Mouse (Mus musculus): ENCODE measurements at regions not wholly inside any gene's neighbourhood (a gene's known extent, or its start where the extent isn't known, plus 50 kb on each side); places are given as distances from the start of the nearest gene placed in this dataset.

DNA sequence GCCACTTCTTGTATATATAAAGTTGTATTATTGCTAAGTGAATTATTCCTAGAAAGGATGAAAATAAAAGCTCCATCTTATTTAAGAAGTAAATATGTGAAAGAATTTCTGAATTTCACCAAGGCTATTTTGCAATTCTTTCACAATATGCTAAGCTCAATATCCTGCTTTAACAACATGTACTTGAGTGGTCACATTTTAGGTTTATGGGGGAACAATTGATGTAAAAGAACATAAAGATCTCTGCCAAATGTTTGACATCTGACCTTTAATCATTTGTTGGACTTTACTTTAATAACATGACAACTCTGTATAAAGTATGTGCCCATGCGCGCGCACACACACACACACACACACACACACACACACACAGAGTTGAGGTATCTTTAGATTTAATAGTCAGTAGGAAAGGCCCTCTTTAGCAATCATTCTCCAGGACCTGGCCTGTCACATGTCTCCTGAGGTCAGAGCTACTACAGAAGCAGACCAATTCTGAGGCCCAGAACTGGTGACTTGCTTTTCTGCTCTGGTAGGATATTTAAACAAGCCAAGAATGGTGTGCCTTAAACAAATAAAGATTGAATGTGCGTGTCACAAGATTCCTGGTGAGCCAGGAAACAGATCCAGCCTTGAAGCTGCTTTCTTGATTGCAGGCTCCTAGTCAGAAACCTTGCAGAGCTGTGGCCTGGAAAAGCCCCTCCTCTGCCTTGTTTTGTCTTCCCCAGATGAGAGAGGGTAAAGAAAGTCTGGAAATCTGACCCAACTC lies 477.4 kb upstream of the Marcks start:
- Histone ChIP-seq H3K9ac (ENCODE audit: low read depth, poor library complexity, severe bottlenecking) (no peak overlapping the region), H3K4me3 (ENCODE audit: low read depth, low read length) (no peak overlapping the region), H3K27ac (ENCODE audit: insufficient read depth, low read length) (no peak overlapping the region), H3K27me3 (ENCODE audit: control insufficient read depth, insufficient read depth, low read length, poor library complexity, severe bottlenecking) (no peaks in the 10 kb centered on the region), H3K4me1 (ENCODE audit: control insufficient read depth, insufficient read depth, low read length) (no peaks in the 10 kb centered on the region), H3K9me3 (replicated peaks; ENCODE audit: control insufficient read depth, insufficient read depth, low read length, poor library complexity, severe bottlenecking) (no peaks in the 10 kb centered on the region), H3K36me3 (ENCODE audit: control insufficient read depth, insufficient read depth, low read length, poor library complexity, severe bottlenecking) (no peaks in the 10 kb centered on the region)
- no peak for TF ChIP-seq EP300 (IDR thresholded peaks at IDR 0.05; ENCODE audit: insufficient read depth, low read depth, low read length)
- no peak for TF ChIP-seq CTCF (IDR thresholded peaks at IDR 0.05; ENCODE audit: low read depth, low read length)
- no peak for TF ChIP-seq POLR2A (IDR thresholded peaks at IDR 0.05; ENCODE audit: insufficient read depth, low read length)

DNA sequence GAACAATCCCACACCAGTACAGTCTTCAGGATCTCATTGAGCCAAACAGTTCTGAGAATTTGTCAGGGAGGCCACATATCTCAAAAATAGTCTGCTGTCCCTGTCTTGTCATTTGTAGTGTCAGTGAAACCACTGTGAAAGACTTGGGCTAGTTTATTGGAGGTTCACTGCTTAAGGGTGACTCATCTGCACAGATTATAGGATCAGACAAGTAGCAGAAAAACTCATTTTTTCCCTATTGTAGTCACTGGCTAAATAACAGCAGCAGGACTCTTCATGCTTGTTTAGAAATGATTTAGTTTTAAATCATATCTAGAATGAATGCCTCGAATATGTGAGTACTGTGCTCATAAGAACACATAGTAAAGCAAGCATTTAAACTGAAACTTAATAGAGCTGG lies 475.2 kb upstream of the Marcks start:
- Histone ChIP-seq H3K27ac (ENCODE audit: insufficient read depth, low read length) (no peak overlapping the region), H3K9ac (ENCODE audit: low read depth, poor library complexity, severe bottlenecking) (no peak overlapping the region), H3K36me3 (ENCODE audit: control insufficient read depth, insufficient read depth, low read length, poor library complexity, severe bottlenecking) (no peaks in the 10 kb centered on the region), H3K9me3 (replicated peaks; ENCODE audit: control insufficient read depth, insufficient read depth, low read length, poor library complexity, severe bottlenecking) (no peaks in the 10 kb centered on the region), H3K4me3 (ENCODE audit: low read depth, low read length) (no peak overlapping the region), H3K4me1 (ENCODE audit: control insufficient read depth, insufficient read depth, low read length) (no peaks in the 10 kb centered on the region), H3K27me3 (ENCODE audit: control insufficient read depth, insufficient read depth, low read length, poor library complexity, severe bottlenecking) (no peaks in the 10 kb centered on the region)
- TF ChIP-seq EP300 (IDR thresholded peaks at IDR 0.05; ENCODE audit: insufficient read depth, low read depth, low read length) (no peak), POLR2A (IDR thresholded peaks at IDR 0.05; ENCODE audit: insufficient read depth, low read length) (no peak), CTCF (IDR thresholded peaks at IDR 0.05; ENCODE audit: low read depth, low read length) (no peak)

GRCm38 (mm10) chr10:37603529-37603928 lies 464.8 kb upstream of the Marcks start:
- no peaks in the 10 kb centered on the region for H3K36me3 ChIP-seq (ENCODE audit: control insufficient read depth, insufficient read depth, low read length, poor library complexity, severe bottlenecking)
- peaks cover 4% of the 10 kb centered on the region; the same call in 1 of the 2 replicates for H3K9me3 ChIP-seq (replicated peaks; ENCODE audit: control insufficient read depth, insufficient read depth, low read length, poor library complexity, severe bottlenecking)
- H3K4me3 ChIP-seq (ENCODE audit: low read depth, low read length): no peak overlapping the region
- TF ChIP-seq EP300 (IDR thresholded peaks at IDR 0.05; ENCODE audit: insufficient read depth, low read depth, low read length) (no peak), CTCF (IDR thresholded peaks at IDR 0.05; ENCODE audit: low read depth, low read length) (no peak), POLR2A (IDR thresholded peaks at IDR 0.05; ENCODE audit: insufficient read depth, low read length) (no peak)
- no peak overlapping the region for H3K9ac ChIP-seq (ENCODE audit: low read depth, poor library complexity, severe bottlenecking)
- no peak overlapping the region for H3K27ac ChIP-seq (ENCODE audit: insufficient read depth, low read length)
- no peaks in the 10 kb centered on the region for H3K27me3 ChIP-seq (ENCODE audit: control insufficient read depth, insufficient read depth, low read length, poor library complexity, severe bottlenecking)
- H3K4me1 ChIP-seq (ENCODE audit: control insufficient read depth, insufficient read depth, low read length): no peaks in the 10 kb centered on the region

DNA sequence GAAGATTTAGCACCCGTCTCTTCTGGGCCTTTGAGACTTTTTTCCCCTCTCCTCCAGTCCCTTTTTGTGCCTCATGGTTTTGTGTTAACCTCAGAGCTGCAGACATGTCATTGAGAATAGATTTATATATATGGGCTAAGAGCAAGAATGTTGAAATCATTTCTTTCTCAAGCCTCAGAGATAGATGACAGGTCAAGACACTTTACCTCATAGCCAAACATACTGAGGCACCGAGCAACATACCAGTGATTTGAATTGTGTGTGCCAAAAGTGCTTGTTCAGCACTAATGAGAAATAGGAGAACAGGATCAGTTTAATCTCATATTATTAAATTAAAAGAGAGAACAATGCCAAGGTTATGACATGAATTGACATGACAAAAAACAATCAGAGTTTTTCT lies 464.2 kb upstream of the Marcks start:
- H3K4me1 ChIP-seq (ENCODE audit: control insufficient read depth, insufficient read depth, low read length): no peaks in the 10 kb centered on the region
- H3K27ac ChIP-seq (ENCODE audit: insufficient read depth, low read length): no peak overlapping the region
- peaks cover 4% of the 10 kb centered on the region; the same call in 1 of the 2 replicates for H3K9me3 ChIP-seq (replicated peaks; ENCODE audit: control insufficient read depth, insufficient read depth, low read length, poor library complexity, severe bottlenecking)
- H3K36me3 ChIP-seq (ENCODE audit: control insufficient read depth, insufficient read depth, low read length, poor library complexity, severe bottlenecking): no peaks in the 10 kb centered on the region
- TF ChIP-seq CTCF (IDR thresholded peaks at IDR 0.05; ENCODE audit: low read depth, low read length) (no peak), POLR2A (IDR thresholded peaks at IDR 0.05; ENCODE audit: insufficient read depth, low read length) (no peak), EP300 (IDR thresholded peaks at IDR 0.05; ENCODE audit: insufficient read depth, low read depth, low read length) (no peak)
- H3K9ac ChIP-seq (ENCODE audit: low read depth, poor library complexity, severe bottlenecking): no peak overlapping the region
- no peak overlapping the region for H3K4me3 ChIP-seq (ENCODE audit: low read depth, low read length)
- no peaks in the 10 kb centered on the region for H3K27me3 ChIP-seq (ENCODE audit: control insufficient read depth, insufficient read depth, low read length, poor library complexity, severe bottlenecking)

DNA sequence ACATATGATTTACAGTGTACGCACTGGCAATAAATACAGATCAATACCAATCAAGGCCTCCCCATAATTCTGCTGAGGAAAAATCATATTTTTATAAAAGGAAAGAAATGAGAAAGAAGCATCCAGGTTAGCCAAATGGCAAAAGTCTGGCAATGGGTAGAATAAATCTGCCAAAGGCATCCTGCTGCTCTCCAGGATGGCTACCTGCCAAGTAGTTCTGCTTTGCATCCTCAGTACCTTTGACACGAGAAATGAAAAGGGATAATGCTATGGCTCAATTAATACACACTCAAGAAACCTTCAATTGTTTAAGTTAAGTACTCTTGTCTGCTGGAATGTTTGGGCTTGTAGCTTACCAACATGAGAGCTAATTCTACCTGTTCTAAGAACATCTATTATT lies 451.2 kb upstream of the Marcks start:
- no peaks in the 10 kb centered on the region for H3K36me3 ChIP-seq (ENCODE audit: control insufficient read depth, insufficient read depth, low read length, poor library complexity, severe bottlenecking)
- H3K4me3 ChIP-seq (ENCODE audit: low read depth, low read length): no peak overlapping the region
- no peaks in the 10 kb centered on the region for H3K27me3 ChIP-seq (ENCODE audit: control insufficient read depth, insufficient read depth, low read length, poor library complexity, severe bottlenecking)
- TF ChIP-seq POLR2A (IDR thresholded peaks at IDR 0.05; ENCODE audit: insufficient read depth, low read length) (no peak), CTCF (IDR thresholded peaks at IDR 0.05; ENCODE audit: low read depth, low read length) (no peak), EP300 (IDR thresholded peaks at IDR 0.05; ENCODE audit: insufficient read depth, low read depth, low read length) (no peak)
- no peaks in the 10 kb centered on the region for H3K4me1 ChIP-seq (ENCODE audit: control insufficient read depth, insufficient read depth, low read length)
- H3K27ac ChIP-seq (ENCODE audit: insufficient read depth, low read length): no peak overlapping the region
- no peaks in the 10 kb centered on the region for H3K9me3 ChIP-seq (replicated peaks; ENCODE audit: control insufficient read depth, insufficient read depth, low read length, poor library complexity, severe bottlenecking)
- no peak overlapping the region for H3K9ac ChIP-seq (ENCODE audit: low read depth, poor library complexity, severe bottlenecking)

DNA sequence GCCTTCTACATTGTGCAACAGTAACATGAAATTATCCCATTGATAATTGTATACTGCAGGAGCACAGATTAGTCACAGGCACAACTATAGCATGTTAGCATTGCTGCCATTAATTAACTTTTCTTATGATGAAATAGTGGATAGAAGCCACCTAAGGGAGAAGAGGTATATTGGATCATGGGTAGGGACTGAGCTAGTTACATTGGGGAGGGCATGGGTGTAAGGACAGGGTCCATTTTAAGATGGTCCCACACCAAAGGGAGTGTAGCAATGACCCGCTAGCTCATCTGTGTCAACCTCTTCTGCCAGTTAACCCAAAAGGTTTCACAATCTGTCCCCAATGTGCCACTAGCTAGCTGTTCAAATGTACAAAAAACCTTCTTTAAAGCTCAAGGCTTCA lies 450.3 kb upstream of the Marcks start:
- H3K9me3 ChIP-seq (replicated peaks; ENCODE audit: control insufficient read depth, insufficient read depth, low read length, poor library complexity, severe bottlenecking): no peaks in the 10 kb centered on the region
- no peak overlapping the region for H3K27ac ChIP-seq (ENCODE audit: insufficient read depth, low read length)
- H3K27me3 ChIP-seq (ENCODE audit: control insufficient read depth, insufficient read depth, low read length, poor library complexity, severe bottlenecking): no peaks in the 10 kb centered on the region
- no peaks in the 10 kb centered on the region for H3K4me1 ChIP-seq (ENCODE audit: control insufficient read depth, insufficient read depth, low read length)
- H3K36me3 ChIP-seq (ENCODE audit: control insufficient read depth, insufficient read depth, low read length, poor library complexity, severe bottlenecking): no peaks in the 10 kb centered on the region
- no peak overlapping the region for H3K9ac ChIP-seq (ENCODE audit: low read depth, poor library complexity, severe bottlenecking)
- TF ChIP-seq EP300 (IDR thresholded peaks at IDR 0.05; ENCODE audit: insufficient read depth, low read depth, low read length) (no peak), CTCF (IDR thresholded peaks at IDR 0.05; ENCODE audit: low read depth, low read length) (no peak), POLR2A (IDR thresholded peaks at IDR 0.05; ENCODE audit: insufficient read depth, low read length) (no peak)
- H3K4me3 ChIP-seq (ENCODE audit: low read depth, low read length): no peak overlapping the region

All from ES-Bruce4 (cell line).